8 mouse cellular contexts compared by ENCODE assay signal in the genomic region with DNA sequence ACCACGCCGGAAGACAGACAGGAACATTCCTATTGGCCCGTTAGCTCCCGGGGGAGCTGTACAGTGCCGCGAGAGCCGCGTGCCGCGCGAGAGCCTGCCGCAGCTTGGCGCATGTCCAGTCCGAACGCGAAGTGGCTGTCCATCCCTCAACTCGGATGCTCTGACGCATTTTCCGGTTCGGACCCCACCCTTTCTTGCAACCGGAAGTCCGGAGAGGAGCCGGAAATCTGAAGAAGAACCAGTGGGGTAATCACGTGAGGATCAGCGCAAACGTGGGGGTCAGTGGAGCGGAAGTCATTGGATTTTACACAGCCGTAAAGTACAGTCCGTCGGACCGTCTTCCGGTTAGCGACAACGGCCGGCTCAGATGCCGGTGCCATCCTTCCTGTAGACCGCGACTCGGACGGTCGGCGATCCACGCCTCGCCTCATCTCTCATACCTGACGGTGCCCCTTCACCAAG. TPM values are rescaled to one million over a fixed set of nuclear protein-coding genes. Genes with fewer than 3 reads are reported as not detected.
DNase-seq lines count a peak whose midpoint lies in the region; ATAC-seq and TF ChIP-seq lines count a peak whose summit lies in the region.

A gene (plus strand): TSS at position 230 of the 462 bp plus-strand sequence.

- peak; percentile 95 for ATAC-seq in forebrain, embryonic 16.5 days
- ATAC-seq in granulocyte monocyte progenitor cell, adult 5-6 weeks (replicated peaks; ENCODE audit: poor library complexity, severe bottlenecking) = no peak

- TF ChIP-seq CTCF in lung, adult 2 months (IDR thresholded peaks at IDR 0.05; ENCODE audit: insufficient read depth, low read length) = no peak

- H3K4me2 ChIP-seq in forebrain, embryonic 16.5 days (ENCODE audit: low read length) = peak within 1 kb of the TSS; percentile 67

- H3K27ac ChIP-seq in forebrain, embryonic 16.5 days (ENCODE audit: low read length) = peak within 1 kb of the TSS; percentile 56

- peak within 1 kb of the TSS; percentile 54 for H3K9ac ChIP-seq in forebrain, embryonic 16.5 days (replicated peaks; ENCODE audit: low read depth, low read length)

- H3K36me3 ChIP-seq in forebrain, embryonic 16.5 days (ENCODE audit: control insufficient read depth, insufficient read depth) = peaks cover 67% of the 10 kb centered on the region

- intact Hi-C loops in heart, postnatal 25 days (cut with DNase I) = loop anchor here (10.0 kb wide), 1 partner anchor 328 kb away; a partner anchor contains a TSS

- DNase-seq in Muller cell, postnatal 12 days (ENCODE audit: inconsistent ontology term) = peak; percentile 95
- peak; percentile 98 for DNase-seq in cerebellum, adult 11-12 months
- DNase-seq in heart, postnatal 25 days (ENCODE audit: low spot score) = peak; percentile 92
- peak; percentile 93 to 95 for DNase-seq in layer of hippocampus, adult 8-10 months (ENCODE audit: low spot score in 2 of 2)
- DNase-seq in lung, adult 2 months = peak; percentile 88
- peak; percentile 94 for DNase-seq in retina, adult 2 months (ENCODE audit: low read depth, low spot score)

- WGBS in forebrain, embryonic 16.5 days = 38% methylated on average over 45 of the region's 45 CpGs
- 63% methylated on average over 45 of the region's 45 CpGs for WGBS in lung, adult 2 months

- no peaks in the 10 kb centered on the region for H3K27me3 ChIP-seq in forebrain, embryonic 16.5 days (replicated peaks; ENCODE audit: control insufficient read depth, insufficient read depth, low read length)

- peak within 1 kb of the TSS; percentile 55 for H3K4me3 ChIP-seq in forebrain, embryonic 16.5 days (replicated peaks; ENCODE audit: low read length)
- peak within 1 kb of the TSS; percentile 74 for H3K4me3 ChIP-seq in lung, adult 2 months (replicated peaks; ENCODE audit: extremely low read depth, low read depth, low read length)

- TF ChIP-seq POLR2A in lung, adult 2 months (IDR thresholded peaks at IDR 0.05; ENCODE audit: borderline replicate concordance, extremely low read depth, low read depth, low read length) = peak; percentile 66; the same call in 1 of the 2 replicates

- peaks cover 5% of the 10 kb centered on the region; the same call in 1 of the 2 replicates for H3K4me1 ChIP-seq in forebrain, embryonic 16.5 days (replicated peaks; ENCODE audit: control insufficient read depth, insufficient read depth, low read length)
- no peaks in the 10 kb centered on the region for H3K4me1 ChIP-seq in lung, adult 2 months (ENCODE audit: control insufficient read depth, insufficient read depth, low read length)

- H3K9me3 ChIP-seq in forebrain, embryonic 16.5 days (ENCODE audit: control insufficient read depth, low read length) = peaks cover 8% of the 10 kb centered on the region

RNA-seq across cellular contexts. Expression of the gene that starts here (rescaled TPM):
- 29.3 and 32.8 TPM in 2 replicates for polyA plus RNA-seq in forebrain, embryonic 16.5 days (2015; fragmentation: Nextera tagmentation; extraction: Ambion mirVana)
- 10 to 100 TPM; 17.7 to 18.5 TPM for total RNA-seq in heart, postnatal 25 days (2021)
- total RNA-seq in layer of hippocampus, adult 8-10 months (2022) = 10 to 100 TPM; 17.7 to 21.8 (median 19.0) TPM
- polyA plus RNA-seq in lung, adult 2 months (2012; rRNA removed) = 2.9 and 3.8 TPM in 2 replicates
- 11.7 and 14.5 TPM in 2 replicates for total RNA-seq in granulocyte monocyte progenitor cell, adult 5-6 weeks (2014; fragmentation: Nextera tagmentation)
- total RNA-seq in granulocyte monocyte progenitor cell, adult 5-6 weeks (2017) = 5.7 and 10.9 TPM in 2 replicates
